Mouse (Mus musculus): ENCODE measurements at regions not wholly inside any gene's neighbourhood (a gene's known extent, or its start where the extent isn't known, plus 50 kb on each side); places are given as distances from the start of the nearest gene placed in this dataset.

DNA sequence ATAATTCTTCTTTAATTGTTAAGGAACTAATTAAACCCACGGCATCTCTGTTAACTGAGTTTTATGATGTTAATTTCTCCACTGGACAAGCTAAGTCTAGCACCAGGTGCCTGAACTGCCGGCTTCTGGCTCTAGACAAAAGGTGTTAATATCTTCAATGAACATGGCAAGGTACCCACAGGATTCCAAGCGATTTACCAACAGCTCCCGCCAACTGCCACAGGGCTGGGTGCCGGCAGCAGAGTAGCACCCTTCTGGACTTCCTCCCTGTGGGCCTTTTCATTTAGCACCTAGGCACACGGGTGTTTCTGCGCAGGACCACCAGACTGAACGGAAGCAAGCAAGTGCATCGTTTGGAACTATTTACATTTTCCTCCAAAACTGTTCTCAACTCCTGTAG lies 320.2 kb downstream of the Mycn start:
- DNase-seq = no peak

DNA sequence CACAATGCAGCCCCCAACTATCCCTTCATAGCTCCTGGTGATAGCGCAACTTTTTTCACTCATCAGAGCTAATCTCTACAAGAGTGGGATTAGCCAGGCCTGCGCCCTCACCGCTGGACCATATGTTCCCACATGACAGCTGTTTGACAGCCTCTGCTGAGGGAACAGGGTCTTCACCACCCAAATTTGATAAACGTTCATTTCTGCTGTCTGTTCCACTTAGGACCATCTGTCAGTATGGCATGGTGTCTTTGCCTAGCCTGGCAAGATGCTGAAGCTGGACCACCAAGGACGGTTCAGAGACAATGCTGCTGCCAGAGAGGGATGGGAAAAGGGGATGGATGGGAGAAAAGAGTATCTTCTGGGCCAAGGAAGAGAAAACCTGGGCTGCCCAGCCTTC lies 321.4 kb downstream of the Mycn start:
- no peak for DNase-seq

DNA sequence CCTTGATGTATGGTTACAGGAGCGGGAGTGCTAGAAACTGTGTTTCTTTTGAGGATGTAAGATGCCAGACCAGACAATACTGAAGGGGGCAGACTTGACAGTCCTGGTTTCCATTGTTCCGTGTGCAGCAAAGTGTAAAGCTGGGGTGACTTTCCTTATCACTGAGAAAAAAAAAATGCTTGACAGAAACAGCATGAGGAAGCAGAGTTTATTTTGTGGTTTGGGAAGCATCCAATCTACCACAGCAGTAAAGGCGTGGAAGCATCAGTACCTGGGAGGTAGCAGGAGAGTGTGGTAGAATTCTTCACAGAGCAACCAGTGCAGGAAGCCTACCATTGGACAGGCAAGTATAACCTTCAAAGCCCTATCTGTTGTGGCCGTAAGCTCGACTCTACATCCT lies 322.3 kb downstream of the Mycn start:
- no peak for DNase-seq

DNA sequence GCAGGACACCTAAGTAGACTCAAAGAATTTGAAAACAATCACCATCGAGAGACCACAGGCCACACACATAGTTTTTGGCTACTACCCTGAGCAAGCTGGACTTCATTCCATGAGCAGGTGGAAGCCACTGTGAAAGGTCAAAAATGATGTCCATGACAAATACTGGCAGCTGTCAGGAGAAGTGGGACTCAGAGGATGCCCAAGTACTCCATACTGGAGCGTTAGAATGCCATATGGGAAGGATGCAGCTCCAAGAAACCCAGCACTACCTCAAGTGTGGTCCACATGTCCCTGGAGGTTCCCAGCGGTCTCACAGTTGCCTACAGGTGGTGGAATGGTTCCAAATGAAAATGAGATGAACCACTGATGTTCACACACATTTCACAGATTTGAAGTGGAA lies 329.2 kb downstream of the Mycn start:
- DNase-seq = no peak

DNA sequence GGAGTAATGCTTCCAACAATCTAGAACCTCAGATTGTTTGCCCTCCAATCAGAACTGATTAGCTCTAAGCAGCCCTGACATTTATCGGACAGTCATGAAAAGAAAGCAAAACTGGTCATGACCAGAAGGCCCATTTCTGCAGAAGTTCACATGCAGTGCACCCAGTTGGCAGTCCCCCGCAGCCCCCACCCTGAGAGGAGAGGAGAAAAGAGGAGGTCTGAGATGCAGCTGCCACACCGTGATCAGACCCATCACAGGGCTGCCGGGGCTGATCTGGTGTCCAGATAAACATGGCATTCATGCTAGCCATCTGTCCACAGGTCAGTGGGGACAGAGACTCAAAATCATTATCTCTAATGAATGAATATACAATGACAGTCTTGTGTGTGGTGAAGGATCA lies 330.9 kb downstream of the Mycn start:
- no peak for DNase-seq

DNA sequence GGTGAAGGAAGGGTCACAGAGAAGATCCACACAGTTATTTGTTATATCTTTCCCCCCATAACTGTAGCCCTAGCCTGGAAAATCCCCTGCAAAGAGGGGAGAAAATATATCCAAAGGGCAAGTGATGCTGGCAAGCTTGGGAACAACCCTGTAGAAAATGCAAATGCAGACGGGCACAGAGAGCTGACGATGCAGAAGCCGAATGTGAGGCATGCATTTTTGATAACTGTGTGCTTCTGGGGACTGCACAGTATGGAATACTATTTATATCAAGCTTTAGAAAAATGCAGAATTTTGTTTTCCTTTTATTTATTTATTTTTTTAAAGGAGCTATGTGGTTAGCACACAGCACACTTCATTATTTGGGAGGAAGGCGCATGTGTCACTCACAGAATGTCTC lies 333.7 kb downstream of the Mycn start:
- no peak for DNase-seq

DNA sequence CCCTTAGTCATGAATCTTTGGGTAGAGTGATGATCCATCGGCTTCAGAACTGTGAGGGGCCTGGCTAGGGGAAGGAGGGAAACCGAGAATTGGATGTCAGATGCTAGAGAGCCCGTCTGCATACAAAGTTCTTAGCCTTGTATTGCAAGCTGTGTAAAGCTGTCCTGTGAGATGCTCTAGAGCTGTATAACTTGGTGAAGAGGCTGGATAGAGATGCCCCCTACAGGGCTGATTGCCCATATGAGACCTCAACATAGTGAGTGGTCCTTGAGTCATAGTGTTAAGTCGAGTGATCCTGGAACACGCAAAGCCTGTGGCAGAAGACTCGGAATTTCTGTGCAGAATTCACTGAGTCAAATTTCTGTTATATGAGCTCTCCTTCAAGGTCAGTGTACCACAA lies 334.8 kb downstream of the Mycn start:
- DNase-seq = no peak

DNA sequence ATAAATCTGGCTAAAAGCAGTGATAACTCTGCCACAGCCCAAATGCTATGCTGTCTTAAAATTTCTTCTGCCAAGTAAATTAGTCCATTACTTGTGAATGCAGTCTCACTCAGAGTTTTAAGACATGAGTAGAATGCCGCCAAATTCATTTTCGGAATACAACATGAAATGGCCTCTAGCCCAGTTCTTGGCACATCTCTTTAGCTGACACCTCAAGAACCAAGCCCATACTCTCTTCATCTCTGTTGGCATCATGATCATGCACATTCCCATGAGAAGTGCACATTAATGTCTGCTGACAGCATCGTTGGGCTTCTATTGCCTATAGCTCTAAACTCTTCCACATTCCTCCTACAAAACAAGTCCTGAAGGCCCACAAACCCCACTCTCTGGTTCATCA lies 336.2 kb downstream of the Mycn start:
- DNase-seq = no peak

DNA sequence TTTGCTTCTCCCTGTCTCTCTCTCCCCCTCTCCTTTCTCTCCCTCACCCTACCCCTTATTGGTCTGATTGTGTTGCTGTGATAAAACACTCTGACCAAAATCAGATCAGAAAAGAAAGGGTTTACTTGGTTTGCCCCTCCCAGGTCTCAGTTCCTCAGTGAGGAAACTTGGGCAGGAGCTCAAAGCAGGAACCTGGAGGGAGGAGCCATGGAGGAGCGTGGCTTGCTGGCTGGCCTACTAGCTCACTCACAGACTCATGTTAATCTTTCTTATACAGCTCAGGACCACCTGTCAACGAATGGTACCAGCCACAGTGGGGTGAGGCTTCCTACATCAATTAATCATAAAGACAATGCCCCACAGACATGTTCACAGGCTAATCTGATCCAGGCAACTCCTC lies 339.4 kb downstream of the Fam49a start:
- no peak for DNase-seq

DNA sequence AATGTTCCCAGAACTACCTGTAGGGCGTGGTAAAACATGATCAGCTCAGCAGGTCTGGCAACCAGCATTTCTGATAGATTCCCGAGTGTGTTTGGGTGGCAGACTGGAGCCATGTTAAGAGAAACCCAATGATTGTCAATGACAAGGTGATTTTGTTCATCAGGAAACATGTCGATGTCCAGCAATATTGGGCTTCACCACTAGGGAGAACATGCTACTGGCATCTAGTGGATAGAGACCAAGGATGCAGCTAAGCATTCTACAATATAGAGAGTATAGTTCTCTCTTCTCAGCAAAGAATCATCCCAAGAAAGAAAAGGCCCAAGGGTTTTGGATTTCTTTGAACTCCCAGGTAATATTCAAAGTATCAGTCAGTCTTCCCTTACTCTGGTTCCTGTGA lies 333.5 kb downstream of the Fam49a start:
- no peak for DNase-seq

DNA sequence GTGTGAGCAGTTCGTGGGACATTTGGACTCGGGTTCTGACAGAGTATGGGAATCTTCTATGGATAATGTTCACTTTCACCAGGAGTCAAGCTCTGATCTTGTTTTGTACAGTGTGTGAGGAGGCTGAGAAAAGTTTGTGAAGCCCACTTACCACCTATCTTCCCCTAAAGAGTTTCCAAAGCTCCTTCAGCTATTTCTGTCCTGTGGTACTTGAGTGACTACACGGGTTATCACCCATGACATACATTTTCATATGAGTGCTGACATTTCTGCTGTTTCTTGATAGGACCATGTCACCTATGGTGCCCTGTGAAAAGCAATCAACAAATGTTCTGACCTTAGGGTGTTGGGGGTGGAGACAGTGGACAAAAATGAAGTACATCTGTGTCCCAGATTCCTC lies 332.6 kb downstream of the Fam49a start:
- DNase-seq = no peak

DNA sequence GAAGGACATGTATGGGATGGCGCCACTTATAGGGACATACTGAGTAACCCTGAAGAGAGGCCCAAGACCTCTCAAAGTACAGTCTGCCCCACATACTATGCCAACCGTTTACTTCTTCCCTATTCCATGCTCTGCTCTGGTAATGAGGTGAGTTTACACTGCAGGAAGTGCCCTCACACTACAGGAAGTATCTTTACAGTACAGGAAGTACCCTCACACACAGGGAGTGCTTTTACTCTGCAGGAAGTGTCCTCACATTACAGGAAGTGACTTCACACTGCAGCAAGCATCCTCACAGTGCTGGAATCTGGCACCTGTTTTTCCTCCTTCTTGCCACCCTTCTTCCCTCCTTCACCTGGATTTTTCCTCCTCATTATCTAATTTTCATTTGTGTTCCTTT lies 331.4 kb downstream of the Fam49a start:
- DNase-seq = no peak

DNA sequence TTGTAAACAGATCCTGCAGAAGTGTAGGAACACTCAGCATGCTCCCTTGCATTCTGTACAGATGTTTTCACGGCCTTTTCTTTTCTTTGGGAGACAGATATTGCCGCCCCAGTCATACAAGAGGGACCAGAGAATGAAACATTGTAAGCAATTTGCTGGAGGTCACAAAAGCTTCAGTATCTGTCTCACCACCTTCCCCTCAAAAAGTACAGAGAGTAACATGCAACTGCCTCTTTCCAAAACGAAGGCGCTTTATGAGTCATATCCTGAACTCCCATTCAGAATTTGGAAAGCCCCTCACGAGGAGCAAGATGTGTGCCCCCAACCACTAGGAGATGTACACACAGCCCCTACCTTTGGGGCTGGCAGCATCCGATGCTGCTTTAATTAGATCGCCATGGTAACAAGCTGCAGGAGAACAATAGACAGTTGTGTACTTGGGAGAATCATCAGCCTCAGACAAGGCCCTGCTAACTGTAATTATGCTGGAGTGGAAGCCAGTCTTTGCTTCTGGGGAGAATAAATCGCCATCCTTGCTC lies 328.9 kb downstream of the Fam49a start:
- DNase-seq = no peak

DNA sequence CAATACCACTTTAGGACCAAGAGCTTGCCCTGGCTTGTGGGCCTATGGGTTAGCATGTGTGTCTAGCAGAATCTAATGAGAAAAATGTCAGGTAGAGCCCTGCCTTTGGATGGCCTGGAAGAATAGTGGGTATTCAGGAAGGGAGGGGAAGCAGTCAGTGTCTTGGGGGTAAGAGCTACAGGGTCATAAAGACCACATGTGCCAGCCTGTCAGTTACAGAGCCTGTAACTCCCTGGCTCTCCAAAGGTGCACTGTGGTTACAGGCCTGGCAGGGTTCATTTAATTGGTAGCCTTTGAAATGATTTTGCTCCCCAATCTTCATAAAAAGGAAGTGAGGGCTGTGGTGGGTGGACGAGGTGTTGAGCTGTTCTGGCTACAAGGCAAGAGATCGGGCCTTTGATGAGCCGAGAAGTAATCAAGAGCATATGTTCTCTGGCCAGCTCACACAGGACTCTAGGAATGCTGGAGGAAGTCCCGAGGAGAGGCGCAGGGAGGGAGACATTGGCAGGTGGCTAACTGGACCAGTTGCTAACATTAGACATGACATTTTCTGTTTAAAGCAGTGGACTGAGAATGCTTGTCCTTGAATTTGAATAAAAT lies 326.9 kb downstream of the Fam49a start:
- DNase-seq = no peak

DNA sequence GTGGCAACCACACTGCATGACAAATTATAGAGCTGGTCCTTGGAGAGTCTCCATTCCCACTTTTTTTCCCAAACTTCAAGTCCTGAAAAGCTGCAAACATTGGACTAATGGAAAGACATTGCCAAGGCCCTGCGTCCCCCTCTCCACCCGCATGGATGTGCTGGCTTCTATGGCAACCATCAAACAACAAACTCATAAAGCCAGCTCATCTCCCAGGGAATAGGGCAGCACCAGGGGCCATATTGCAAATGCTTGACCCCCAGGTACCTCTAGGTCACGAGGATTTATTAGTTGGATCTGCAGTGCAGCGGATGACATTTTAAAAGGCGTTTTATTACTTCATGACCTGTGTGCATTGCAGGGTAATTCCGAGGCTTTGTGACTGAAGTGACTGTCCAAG lies 324.5 kb downstream of the Fam49a start:
- DNase-seq = no peak

DNA sequence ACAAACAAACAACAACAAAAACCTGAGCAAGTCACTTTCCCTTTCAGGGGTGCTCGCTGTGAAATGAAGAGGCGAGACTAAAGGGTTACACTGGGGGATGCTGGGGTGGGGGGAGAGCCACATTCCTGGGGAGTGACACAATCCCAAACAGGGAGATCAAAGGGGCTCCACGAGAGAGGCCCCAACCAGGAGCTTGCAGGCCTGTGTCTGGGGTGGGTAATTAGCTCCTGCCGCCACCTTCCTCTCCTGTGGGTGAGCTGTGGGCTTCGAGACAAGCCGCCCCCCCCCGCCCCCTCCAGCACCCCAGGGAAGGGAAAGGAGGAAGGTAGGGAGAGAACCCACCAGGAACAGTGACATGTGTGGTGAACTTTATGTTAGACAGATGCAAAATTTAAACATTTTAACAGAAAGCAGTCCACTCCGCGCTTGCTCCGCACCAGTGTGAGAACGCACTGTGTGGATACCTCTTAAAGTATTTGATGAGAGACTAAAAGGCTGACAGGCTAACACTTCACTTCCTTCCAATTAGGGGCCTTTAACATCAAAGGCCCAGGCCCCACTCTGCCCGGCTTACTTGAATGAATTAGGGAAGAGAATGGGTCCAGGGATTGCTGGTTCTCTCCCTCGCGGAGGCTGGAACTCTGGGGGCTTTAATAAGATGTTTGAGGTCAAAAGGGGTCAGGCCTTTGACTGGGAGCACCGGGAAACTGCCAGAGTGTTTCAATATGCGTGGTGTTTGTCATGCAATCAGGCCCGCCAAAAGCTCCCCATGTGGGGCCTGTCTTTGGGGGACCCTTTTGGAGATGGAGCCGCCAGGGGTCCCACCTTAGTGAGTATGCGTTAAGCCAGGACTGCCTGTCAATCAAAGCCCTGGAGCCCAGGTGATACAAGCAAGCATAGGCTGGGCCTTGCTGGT lies 319.6 kb downstream of the Fam49a start:
- no peak for DNase-seq

DNA sequence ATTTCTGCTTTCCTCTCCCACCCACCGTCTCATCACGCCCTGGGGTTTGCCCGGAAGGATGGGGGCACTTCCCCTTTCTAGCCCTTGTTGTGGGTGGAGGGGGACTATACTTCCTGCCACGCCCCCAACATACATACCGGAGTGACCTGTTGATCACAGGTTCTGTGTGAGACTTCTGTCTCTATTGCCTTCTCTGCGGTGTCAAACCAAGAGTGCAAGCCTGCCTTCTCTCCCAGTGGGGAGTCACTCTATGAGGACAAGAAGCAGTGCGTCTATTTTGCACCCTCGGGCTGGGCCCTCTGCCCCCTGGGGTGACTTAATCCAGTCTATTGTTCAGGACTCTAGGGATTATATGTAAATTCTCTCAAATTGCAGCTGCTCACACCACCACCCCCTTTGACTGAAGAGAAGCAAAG lies 318.8 kb downstream of the Fam49a start:
- no peak for DNase-seq

DNA sequence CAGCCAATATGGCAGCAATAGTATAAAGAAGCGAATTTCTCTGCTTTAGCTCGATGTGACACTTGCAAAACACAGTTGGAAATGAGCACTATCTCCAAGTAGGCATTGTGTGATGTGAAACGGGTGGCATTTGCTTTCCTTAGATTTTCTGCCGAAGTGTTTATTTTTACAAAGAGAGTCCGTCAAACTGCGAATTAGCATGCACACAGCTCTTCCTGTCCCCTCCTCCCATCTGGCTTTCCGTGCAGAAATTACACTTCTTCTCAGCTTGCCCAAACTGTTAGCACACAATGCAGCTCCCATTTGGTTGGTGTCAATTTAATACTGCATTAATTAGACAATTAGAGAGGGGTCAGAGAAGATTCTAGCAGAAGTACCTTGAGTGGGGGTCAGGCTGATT lies 316.3 kb downstream of the Fam49a start:
- no peak for DNase-seq

DNA sequence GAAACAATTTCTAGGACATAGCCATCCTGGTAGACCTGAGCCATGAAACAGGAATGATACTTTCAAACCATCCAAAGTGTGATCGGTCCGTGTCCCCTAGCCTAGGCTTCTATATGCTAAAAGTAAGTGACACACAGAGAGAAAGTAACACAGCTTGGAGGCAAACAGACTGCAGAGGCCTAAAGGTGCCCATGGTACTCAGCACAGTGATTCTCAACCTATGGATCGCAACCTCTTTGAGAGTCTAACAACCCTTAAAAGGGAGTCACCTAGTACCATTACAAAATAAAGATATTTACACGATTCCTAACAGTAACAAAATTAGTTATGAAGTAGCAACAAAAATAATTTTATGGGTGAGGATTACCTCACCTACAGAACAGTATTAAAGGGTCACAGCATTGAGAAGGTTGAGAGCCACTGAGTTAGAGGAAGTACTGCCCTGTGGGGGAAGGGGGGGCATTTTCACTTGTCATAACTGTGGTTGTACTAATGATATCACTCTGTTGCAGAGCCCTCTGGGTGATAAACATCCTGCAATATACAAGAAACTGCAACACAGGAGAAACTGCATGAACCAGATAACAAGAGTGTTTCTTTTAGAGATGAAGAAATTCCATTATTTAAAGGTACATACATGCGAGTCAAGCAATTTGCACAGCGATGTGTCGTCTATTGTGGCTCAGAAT lies 308.8 kb downstream of the Fam49a start:
- no peak for DNase-seq

DNA sequence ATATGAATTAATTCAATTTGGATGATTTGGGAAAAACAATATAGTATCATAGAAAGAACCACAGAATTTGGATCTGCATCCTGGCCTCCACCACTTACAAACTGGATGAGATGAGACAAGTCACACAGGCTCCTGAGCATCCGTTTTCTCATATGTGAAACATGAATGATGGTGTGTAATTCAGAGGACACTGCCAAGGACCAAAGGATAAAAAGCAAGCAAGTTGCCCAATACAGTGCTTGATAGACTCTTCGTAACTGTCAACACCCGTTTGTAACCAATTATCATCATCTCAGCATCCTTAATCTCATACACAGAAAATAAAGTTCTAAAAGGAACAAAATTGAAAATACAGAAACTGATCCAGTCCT lies 305.8 kb downstream of the Fam49a start:
- DNase-seq = no peak

DNA sequence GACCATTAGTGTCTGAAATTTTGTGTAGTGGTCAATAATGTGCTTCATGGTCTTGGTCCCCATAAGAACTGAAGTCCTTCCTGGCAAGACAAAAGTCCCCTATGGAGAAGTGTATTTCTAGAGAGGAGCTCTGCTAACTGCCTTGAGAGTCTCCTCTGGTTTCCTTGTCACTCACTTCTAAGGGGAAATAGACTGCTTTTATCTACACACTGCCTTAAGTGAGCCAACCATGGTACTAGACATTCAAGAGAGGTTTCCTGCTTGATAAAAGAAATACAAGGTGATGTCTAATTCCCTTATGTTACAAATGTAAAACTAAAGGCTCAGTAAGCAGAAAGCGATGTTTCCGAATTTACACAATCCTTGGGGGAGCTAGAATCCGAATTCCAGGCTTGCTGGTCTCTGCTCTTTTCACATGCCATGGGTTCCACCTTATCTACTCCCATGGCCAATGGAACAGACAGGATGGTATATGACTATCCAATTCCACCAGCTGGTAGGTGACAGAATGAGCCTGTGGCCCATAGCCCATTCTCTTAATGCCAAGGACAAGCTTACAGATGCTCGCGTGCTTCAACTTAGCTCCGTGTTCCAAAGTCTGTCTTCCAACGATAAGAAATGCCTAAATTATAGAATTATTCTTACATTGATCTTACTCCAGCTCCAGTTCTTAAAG lies 305.3 kb downstream of the Fam49a start:
- no peak for DNase-seq

DNA sequence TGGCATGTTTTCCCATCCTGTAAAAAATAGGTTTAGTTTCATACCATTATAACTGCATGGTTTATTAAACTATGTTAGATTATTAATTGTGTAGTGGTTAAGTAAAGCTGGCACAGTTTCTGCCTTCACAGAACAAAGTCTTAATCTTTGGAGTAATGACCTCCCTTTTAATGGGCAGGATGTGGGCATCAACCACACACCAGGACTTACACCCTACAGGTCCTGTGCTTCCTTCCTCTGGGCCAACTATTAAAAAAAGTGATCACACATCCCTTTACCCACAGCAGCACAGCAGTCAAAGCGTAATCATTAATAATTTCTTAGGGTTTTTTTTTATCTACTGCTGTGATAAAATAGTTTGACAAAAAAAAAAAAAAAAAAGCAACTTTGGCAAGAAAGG lies 300.3 kb downstream of the Fam49a start:
- no peak for DNase-seq

DNA sequence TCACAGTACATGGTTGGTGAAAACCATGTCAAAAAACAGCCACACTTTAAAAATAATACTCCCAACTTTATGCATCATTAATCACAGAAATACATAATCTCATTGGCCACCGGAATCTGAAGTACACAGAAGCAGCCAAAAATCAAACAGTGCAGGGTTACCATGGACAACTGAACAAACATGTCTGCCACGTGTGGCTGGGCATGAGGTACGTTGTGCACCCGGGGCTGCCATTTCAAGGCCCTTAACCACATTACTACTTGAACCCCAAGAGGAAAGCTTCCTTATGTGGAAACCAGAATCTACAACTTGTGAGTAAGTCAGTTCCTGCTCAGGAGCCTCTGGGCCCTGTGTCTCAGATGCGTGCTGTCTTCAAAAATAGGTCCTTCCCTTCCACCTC lies 289.9 kb downstream of the Fam49a start:
- peak; percentile 29 for DNase-seq

Data from kidney, postnatal 14 days (tissue).